Mouse (Mus musculus) stomach, postnatal 0 days (tissue): ENCODE measurements at regions not wholly inside any gene's neighbourhood (a gene's known extent, or its start where the extent isn't known, plus 50 kb on each side); places are given as distances from the start of the nearest gene placed in this dataset.
A peak's percentile ranks its signal among the peaks of the same experiment; 100 is the strongest.

Experiments used
- ATAC-seq: fragments of 200-750 bp; cut with Nextera tagmentation; 2 replicates; pipeline ENCODE4 v1.8.0; 2017; ENCODE audit not compliant: low FRiP score, low TSS enrichment
- DNase-seq: peaks from one replicate; pipeline ENCODE4 v3.0.0-alpha.2; 2016; ENCODE audit warnings: low spot score
- H3K27ac ChIP-seq: fragments of 300-500 bp; sonication (generic); replicated peaks from 2 replicates; pipeline ENCODE4 v1.5.1; 2014; ENCODE audit warnings: mild to moderate bottlenecking, control low read depth
- H3K27me3 ChIP-seq: fragments of 300-500 bp; sonication (generic); 2 replicates; pipeline ENCODE4 v1.6.1; 2014; ENCODE audit warnings: low read length; ENCODE audit not compliant: control insufficient read depth, insufficient read depth
- H3K36me3 ChIP-seq: fragments of 300-500 bp; sonication (generic); 2 replicates; pipeline ENCODE4 v1.6.1; 2014; ENCODE audit warnings: low read length, mixed read lengths; ENCODE audit not compliant: control insufficient read depth, insufficient read depth
- H3K4me1 ChIP-seq: fragments of 300-500 bp; sonication (generic); replicated peaks from 2 replicates; pipeline ENCODE4 v1.6.1; 2014; ENCODE audit warnings: antibody characterized with exemption; ENCODE audit not compliant: control insufficient read depth, insufficient read depth
- H3K4me2 ChIP-seq: fragments of 300-500 bp; sonication (generic); replicated peaks from 2 replicates; pipeline ENCODE4 v1.6.1; 2014; ENCODE audit warnings: low read depth, mild to moderate bottlenecking, control low read depth, moderate library complexity
- H3K4me3 ChIP-seq: fragments of 300-500 bp; sonication (generic); 2 replicates; pipeline ENCODE4 v1.5.1; 2014; ENCODE audit warnings: low read depth, low read length, control low read depth
- H3K9ac ChIP-seq: fragments of 300-500 bp; sonication (generic); 2 replicates; pipeline ENCODE4 v1.6.1; 2014; ENCODE audit warnings: mild to moderate bottlenecking, low read length, control low read depth, mixed read lengths
- H3K9me3 ChIP-seq: fragments of 300-500 bp; sonication (generic); 2 replicates; pipeline ENCODE4 v1.6.1; 2016; ENCODE audit warnings: low read length; ENCODE audit not compliant: control insufficient read depth
- CTCF ChIP-seq: IDR thresholded peaks from 2 replicates; pipeline ENCODE4 v1.5.1; 2016; ENCODE audit warnings: antibody characterized with exemption, low read depth, mild to moderate bottlenecking, moderate library complexity
- EP300 ChIP-seq: optimal IDR thresholded peaks from 2 replicates; pipeline ENCODE3; 2016; ENCODE audit warnings: antibody characterized with exemption
- WGBS: fragments of 180-500 bp; shearing (Covaris S2); extraction: QIAGEN DNeasy Blood & Tissue Kit; methylation state at CpG from one replicate; pipeline ENCODE4 v1.1.7; 2014; 5-methylcytosine and 5-hydroxymethylcytosine counted together

DNA sequence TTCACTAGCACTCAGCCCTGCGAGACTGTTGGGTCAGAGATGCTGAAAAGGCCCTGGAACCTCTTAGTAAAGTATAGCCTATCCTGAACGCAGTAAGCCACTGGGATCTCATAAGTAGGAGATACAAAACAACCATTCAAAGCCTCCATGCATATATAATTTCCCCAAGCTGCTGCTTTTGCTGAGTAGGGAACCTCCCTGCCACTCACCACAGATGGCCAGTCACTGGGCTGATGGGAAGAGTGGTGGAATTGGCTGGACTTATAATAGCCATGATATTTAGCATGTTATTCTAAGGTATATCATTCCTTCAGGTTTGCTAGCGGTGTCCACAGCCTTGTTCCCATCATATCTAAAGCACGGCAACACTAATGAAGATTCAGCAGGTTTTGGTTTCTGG, 135.8 kb downstream of the Usp31 start:
- Histone ChIP-seq H3K9me3 (no peaks in the 10 kb centered on the region), H3K4me1 (no peaks in the 10 kb centered on the region), H3K4me3 (no peak overlapping the region), H3K36me3 (no peaks in the 10 kb centered on the region), H3K27me3 (no peaks in the 10 kb centered on the region), H3K27ac (no peak overlapping the region), H3K9ac (no peak overlapping the region), H3K4me2 (no peak overlapping the region)
- TF ChIP-seq EP300 (no peak), CTCF (no peak)
- ATAC-seq (no peak), DNase-seq (no peak)
- 77% methylated on average over 4 of the region's 4 CpGs for WGBS

DNA sequence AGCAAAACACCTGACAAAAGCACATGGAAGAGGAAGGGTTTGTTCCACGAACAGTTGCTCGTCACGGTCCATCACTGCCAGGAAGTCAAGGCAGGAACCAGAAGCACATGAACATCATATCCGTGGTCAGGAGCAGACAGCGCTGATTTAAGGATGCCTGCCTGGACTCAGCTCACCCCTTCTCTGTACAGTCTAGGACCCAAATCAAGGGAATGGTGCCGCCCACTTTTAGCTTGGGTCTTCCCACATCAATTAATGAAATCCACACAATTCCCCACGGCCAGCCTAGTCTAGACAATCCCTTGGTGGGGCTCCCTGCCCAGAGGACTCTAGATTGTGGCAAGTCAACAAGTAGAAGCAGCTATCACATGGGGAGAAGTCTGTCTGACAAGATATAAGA, 137.8 kb downstream of the Usp31 start:
- no peak for ATAC-seq
- no peak overlapping the region for H3K4me3 ChIP-seq
- 79% methylated on average over 7 of the region's 7 CpGs for WGBS

DNA sequence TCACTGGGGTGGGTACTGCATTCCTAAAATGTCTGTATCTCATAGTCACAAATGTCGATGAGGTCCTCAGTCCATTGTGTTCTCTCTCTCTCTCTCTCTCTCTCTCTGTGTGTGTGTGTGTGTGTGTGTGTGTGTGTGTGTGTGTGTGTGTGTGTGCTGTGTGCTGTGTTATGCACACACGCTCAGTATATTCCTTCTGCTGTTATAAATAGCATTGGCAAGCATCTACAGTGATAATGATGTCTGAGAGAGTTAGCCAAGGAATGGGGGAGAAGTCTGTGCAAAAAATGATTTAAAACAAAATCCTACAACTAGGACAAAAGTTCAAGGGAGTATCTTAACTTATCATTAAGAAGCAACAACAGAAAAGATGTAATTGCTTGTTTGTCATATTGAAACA, 139.0 kb downstream of the Usp31 start:
- TF ChIP-seq EP300: no peak
- no peak for TF ChIP-seq CTCF
- no peaks in the 10 kb centered on the region for H3K4me1 ChIP-seq
- no peaks in the 10 kb centered on the region for H3K9me3 ChIP-seq
- no peak overlapping the region for H3K27ac ChIP-seq
- WGBS: 55% methylated on average over 2 of the region's 2 CpGs
- H3K27me3 ChIP-seq: no peaks in the 10 kb centered on the region
- no peaks in the 10 kb centered on the region for H3K36me3 ChIP-seq
- DNase-seq (no peak), ATAC-seq (no peak)
- H3K4me2 ChIP-seq: no peak overlapping the region
- H3K4me3 ChIP-seq: no peak overlapping the region
- no peak overlapping the region for H3K9ac ChIP-seq

More for the DNA sequence above, 137.8 kb downstream of the Usp31 start:
- H3K4me1 ChIP-seq: no peaks in the 10 kb centered on the region
- H3K4me2 ChIP-seq: no peak overlapping the region
- no peaks in the 10 kb centered on the region for H3K36me3 ChIP-seq
- H3K9me3 ChIP-seq: no peaks in the 10 kb centered on the region
- H3K9ac ChIP-seq: no peak overlapping the region
- no peak for DNase-seq
- H3K27ac ChIP-seq: no peak overlapping the region
- TF ChIP-seq CTCF (no peak), EP300 (no peak)
- no peaks in the 10 kb centered on the region for H3K27me3 ChIP-seq

- H3K9ac ChIP-seq: no peak overlapping the region
- H3K4me2 ChIP-seq: no peak overlapping the region
- no peaks in the 10 kb centered on the region for H3K4me1 ChIP-seq
- no peaks in the 10 kb centered on the region for H3K27me3 ChIP-seq
- ATAC-seq (no peak), DNase-seq (peak; percentile 16)
- H3K9me3 ChIP-seq: no peaks in the 10 kb centered on the region
- H3K36me3 ChIP-seq: no peaks in the 10 kb centered on the region
- no peak overlapping the region for H3K27ac ChIP-seq
- 27% methylated on average over 5 of the region's 5 CpGs for WGBS
- TF ChIP-seq EP300: no peak
- peak; percentile 77 for TF ChIP-seq CTCF
- H3K4me3 ChIP-seq: no peak overlapping the region
These were observed 143.5 kb downstream of the Usp31 start for GRCm38 (mm10) chr7:121563526-121563925.

- TF ChIP-seq CTCF (no peak), EP300 (no peak)
- Histone ChIP-seq H3K9me3 (no peaks in the 10 kb centered on the region), H3K36me3 (no peaks in the 10 kb centered on the region), H3K4me1 (no peaks in the 10 kb centered on the region), H3K27ac (no peak overlapping the region), H3K9ac (no peak overlapping the region), H3K27me3 (no peaks in the 10 kb centered on the region), H3K4me2 (no peak overlapping the region), H3K4me3 (no peak overlapping the region)
- no peak for DNase-seq
- ATAC-seq: no peak
- WGBS: 37% methylated on average over 4 of the region's 4 CpGs
These were observed 151.6 kb downstream of the Usp31 start for GRCm38 (mm10) chr7:121555420-121555819.
